Mouse (Mus musculus) heart, embryonic 14.5 days (tissue): ENCODE data around the gene Tmem107. TPM values are rescaled to one million over a fixed set of nuclear protein-coding genes. Genes with fewer than 3 reads are reported as not detected.

Experiments
- ATAC-seq: fragments of 200-750 bp; cut with Nextera tagmentation; 2 replicates; pipeline ENCODE4 v1.8.0; 2017; ENCODE audit warnings: low read depth, moderate TSS enrichment; ENCODE audit not compliant: insufficient number of reproducible peaks, insufficient read depth, low FRiP score
- H3K27ac ChIP-seq, 2 experiments: fragments of 200-500 bp in 1 of 2; fragments of 300-500 bp in 1 of 2; sonication (generic) in 1 of 2; replicated peaks in 1 of 2; 2 replicates each; pipeline ENCODE4 v1.5.1; 2012 to 2014; ENCODE audit warnings: low read depth in 2 of 2, low read length in 2 of 2, control low read depth in 1 of 2, mild to moderate bottlenecking in 1 of 2, mixed read lengths in 1 of 2; ENCODE audit not compliant: control insufficient read depth in 1 of 2, insufficient read depth in 1 of 2
- H3K27me3 ChIP-seq: fragments of 300-500 bp; sonication (generic); 2 replicates; pipeline ENCODE4 v1.6.1; 2014; ENCODE audit warnings: mild to moderate bottlenecking, low read length, control low read depth; ENCODE audit not compliant: control insufficient read depth, insufficient read depth
- H3K36me3 ChIP-seq: fragments of 300-500 bp; sonication (generic); 2 replicates; pipeline ENCODE4 v1.6.1; 2014; ENCODE audit warnings: mild to moderate bottlenecking, control low read depth, low read length, mixed read lengths; ENCODE audit not compliant: control insufficient read depth, insufficient read depth
- H3K4me1 ChIP-seq, 2 experiments: fragments of 200-500 bp in 1 of 2; fragments of 300-500 bp in 1 of 2; sonication (generic) in 1 of 2; 2 replicates each; pipeline ENCODE4 v1.6.1; 2012 to 2014; ENCODE audit warnings: low read length in 2 of 2, control low read depth in 1 of 2, mixed read lengths in 1 of 2; ENCODE audit not compliant: control insufficient read depth in 2 of 2, insufficient read depth in 2 of 2
- H3K4me2 ChIP-seq: fragments of 300-500 bp; sonication (generic); 2 replicates; pipeline ENCODE4 v1.6.1; 2014; ENCODE audit warnings: mild to moderate bottlenecking, low read length
- H3K4me3 ChIP-seq, 2 experiments: fragments of 200-500 bp in 1 of 2; fragments of 300-500 bp in 1 of 2; sonication (generic) in 1 of 2; 2 replicates each; pipeline ENCODE4 v1.5.1; 2012 to 2014; ENCODE audit warnings: low read length in 2 of 2, mild to moderate bottlenecking in 2 of 2, control low read depth in 1 of 2, low read depth in 1 of 2, moderate library complexity in 1 of 2; ENCODE audit not compliant: control insufficient read depth in 1 of 2, insufficient read depth in 1 of 2
- H3K9ac ChIP-seq: fragments of 300-500 bp; sonication (generic); 2 replicates; pipeline ENCODE4 v1.6.1; 2014; ENCODE audit warnings: mild to moderate bottlenecking, low read length
- H3K9me3 ChIP-seq: fragments of 300-500 bp; sonication (generic); 2 replicates; pipeline ENCODE4 v1.6.1; 2016; ENCODE audit warnings: low read length, control low read depth; ENCODE audit not compliant: control insufficient read depth
- WGBS: fragments of 180-500 bp; shearing (Covaris S2); extraction: QIAGEN DNeasy Blood & Tissue Kit; methylation state at CpG from one replicate; pipeline ENCODE4 v1.1.7; 2014; 5-methylcytosine and 5-hydroxymethylcytosine counted together
- polyA plus RNA-seq: library from polyadenylated mRNA; unstranded; fragments of >200 nt; fragmentation: Nextera tagmentation; extraction: Ambion mirVana; gene quantifications from 2 replicates; pipeline ENCODE4 v1.2.1, GENCODE M21; 2014

Tmem107 gene
- polyA plus RNA-seq, 1 experiment from 2014 or later = 33.5 TPM

GRCm38 (mm10) chr11:69077316-69077715, 6.7 kb downstream of the Tmem107 start:
- no peak overlapping the region for H3K27ac ChIP-seq
- peaks cover 2 to 5% of the 10 kb centered on the region in 2 experiments; a peak in 3 of 4 replicates for H3K4me1 ChIP-seq
- H3K4me3 ChIP-seq = no peak overlapping the region
- H3K9me3 ChIP-seq = no peaks in the 10 kb centered on the region
- 76% methylated on average over 9 of the region's 9 CpGs for WGBS
- no peak for ATAC-seq
- H3K27me3 ChIP-seq = no peaks in the 10 kb centered on the region
- no peaks in the 10 kb centered on the region for H3K36me3 ChIP-seq
- H3K4me2 ChIP-seq = no peak overlapping the region
- H3K9ac ChIP-seq = 0 out of 2 replicates have a peak overlapping the region, but pooled peaks have one; percentile 16

- no peak overlapping the region for H3K4me3 ChIP-seq
- no peak overlapping the region for H3K9ac ChIP-seq
- H3K9me3 ChIP-seq = no peaks in the 10 kb centered on the region
- H3K4me2 ChIP-seq = no peak overlapping the region
- no peak overlapping the region for H3K27ac ChIP-seq
- ATAC-seq = no peak
- peaks cover 0 to 2% of the 10 kb centered on the region in 2 experiments; a peak in 1 of 4 replicates for H3K4me1 ChIP-seq
- WGBS = 86% methylated on average over 6 of the region's 6 CpGs
- no peaks in the 10 kb centered on the region for H3K27me3 ChIP-seq
- H3K36me3 ChIP-seq = no peaks in the 10 kb centered on the region
Observed at GRCm38 (mm10) chr11:69078041-69078440, 7.4 kb downstream of the Tmem107 start.

DNA sequence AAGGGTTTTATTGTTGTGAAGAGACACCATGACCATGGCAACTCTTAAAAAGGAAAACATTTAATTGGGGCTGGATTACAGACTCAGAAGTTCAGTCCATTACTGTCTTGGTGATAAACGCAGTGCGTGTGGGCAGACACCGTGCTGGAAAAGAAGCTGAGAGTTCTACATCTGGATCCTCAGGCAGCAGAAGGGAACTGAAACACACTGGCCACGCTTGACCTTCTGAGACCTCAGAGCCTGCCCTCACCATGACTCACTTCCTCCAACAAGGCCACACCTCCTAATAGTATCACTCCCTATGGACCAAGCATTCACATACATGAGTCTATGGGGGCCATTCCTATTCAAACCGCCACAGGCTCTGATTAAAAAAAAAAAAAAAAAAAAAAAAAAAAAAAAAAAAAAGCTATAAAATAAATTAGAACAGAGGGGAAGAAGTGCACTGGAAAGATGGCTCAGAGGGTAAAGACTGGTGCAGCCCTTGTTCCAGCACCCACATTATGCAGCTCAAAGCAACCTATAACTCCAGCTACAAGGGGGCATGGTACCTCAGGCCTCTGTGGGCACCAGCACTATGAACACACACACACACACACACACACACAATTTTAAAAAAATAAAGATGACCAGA, 8.3 kb downstream of the Tmem107 start:
- Histone ChIP-seq H3K27me3 (no peaks in the 10 kb centered on the region), H3K9me3 (no peaks in the 10 kb centered on the region), H3K36me3 (no peaks in the 10 kb centered on the region), H3K27ac (no peak overlapping the region), H3K4me1 (peaks cover 0 to 2% of the 10 kb centered on the region in 2 experiments; a peak in 1 of 4 replicates), H3K4me2 (no peak overlapping the region), H3K9ac (no peak overlapping the region), H3K4me3 (no peak overlapping the region)
- WGBS = 65% methylated on average over 5 of the region's 5 CpGs
- no peak for ATAC-seq

GRCm38 (mm10) chr11:69080102-69080854, 9.7 kb downstream of the Tmem107 start:
- Histone ChIP-seq H3K36me3 (no peaks in the 10 kb centered on the region), H3K9ac (no peak overlapping the region), H3K4me1 (no peaks in the 10 kb centered on the region; a peak in 1 of 4 replicates), H3K9me3 (no peaks in the 10 kb centered on the region), H3K4me2 (no peak overlapping the region), H3K4me3 (no peak overlapping the region), H3K27ac (no peak overlapping the region), H3K27me3 (no peaks in the 10 kb centered on the region)
- WGBS = 73% methylated on average over 15 of the region's 15 CpGs
- ATAC-seq = 0 out of 2 replicates have a peak, but pooled peaks have one; percentile 17

DNA sequence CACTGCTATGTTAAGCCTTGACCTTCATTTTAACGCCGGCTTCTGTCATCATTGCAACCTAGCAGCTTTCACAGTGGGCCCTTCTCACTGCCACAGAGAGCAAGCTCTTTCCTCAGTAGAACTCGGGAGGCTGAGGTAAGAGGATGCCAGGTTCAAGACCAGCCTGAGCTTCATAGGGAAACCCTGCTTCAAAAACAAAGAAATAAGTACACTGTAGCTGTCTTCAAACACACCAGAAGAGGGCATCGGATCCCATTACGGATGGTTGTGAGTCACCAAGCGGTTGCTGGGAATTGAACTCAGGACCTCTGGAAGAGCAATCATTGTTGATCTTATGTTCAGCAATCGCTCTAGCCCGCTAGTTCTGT, 10.2 kb downstream of the Tmem107 start:
- Histone ChIP-seq H3K36me3 (no peaks in the 10 kb centered on the region), H3K27ac (no peak overlapping the region), H3K9ac (no peak overlapping the region), H3K4me3 (no peak overlapping the region), H3K27me3 (no peaks in the 10 kb centered on the region), H3K4me2 (no peak overlapping the region), H3K4me1 (no peaks in the 10 kb centered on the region; a peak in 1 of 4 replicates), H3K9me3 (no peaks in the 10 kb centered on the region)
- ATAC-seq = no peak
- WGBS = 87% methylated on average over 8 of the region's 8 CpGs

- Histone ChIP-seq H3K4me1 (peaks cover 3 to 4% of the 10 kb centered on the region in 2 experiments; a peak in 2 of 4 replicates), H3K9ac (no peak overlapping the region), H3K27me3 (no peaks in the 10 kb centered on the region), H3K4me3 (no peak overlapping the region), H3K36me3 (no peaks in the 10 kb centered on the region), H3K27ac (no peak overlapping the region), H3K4me2 (no peak overlapping the region), H3K9me3 (no peaks in the 10 kb centered on the region)
- 79% methylated on average over 7 of the region's 7 CpGs for WGBS
- no peak for ATAC-seq
Observed at GRCm38 (mm10) chr11:69081613-69082012, 11.0 kb downstream of the Tmem107 start.

DNA sequence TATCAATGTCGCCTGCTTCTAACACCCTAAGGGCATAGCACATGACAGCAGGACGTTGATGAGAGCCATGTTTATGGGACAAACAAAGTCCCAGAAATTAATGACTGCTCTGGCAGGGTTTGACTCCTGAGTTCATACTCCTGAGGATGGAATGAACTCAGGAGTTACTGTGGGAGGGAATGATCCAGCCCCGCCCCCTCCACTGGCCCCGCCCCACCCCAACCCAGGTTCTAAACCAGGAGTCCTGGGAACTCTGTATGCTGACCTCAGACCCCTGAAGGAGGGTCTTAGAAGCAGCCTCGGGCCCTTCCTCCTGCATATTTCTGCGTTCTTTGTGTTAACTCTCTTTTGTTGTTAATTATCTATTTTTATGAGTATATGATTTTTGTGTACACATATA, 15.0 kb downstream of the Tmem107 start:
- WGBS = 73% methylated on average over 6 of the region's 6 CpGs
- Histone ChIP-seq H3K27me3 (no peaks in the 10 kb centered on the region), H3K36me3 (peaks cover 14% of the 10 kb centered on the region), H3K4me3 (no peak overlapping the region), H3K27ac (no peak overlapping the region), H3K9ac (no peak overlapping the region), H3K4me1 (peaks cover 19 to 33% of the 10 kb centered on the region in 2 experiments), H3K9me3 (no peaks in the 10 kb centered on the region), H3K4me2 (no peak overlapping the region)
- ATAC-seq = no peak
